Mouse (Mus musculus) heart, adult 2 months (tissue): ENCODE results near the gene Wdr70.

Experiments used
- CTCF ChIP-seq: fragments of 200-600 bp; IDR thresholded peaks from 2 replicates; pipeline ENCODE4 v1.8.1; 2022; ENCODE audit warnings: antibody characterized with exemption, mild to moderate bottlenecking, moderate library complexity
- POLR2A ChIP-seq: fragments of 200-500 bp; IDR thresholded peaks from 2 replicates; pipeline ENCODE4 v1.6.1; 2011; ENCODE audit warnings: mild to moderate bottlenecking, low read depth, low read length, control low read depth; ENCODE audit not compliant: insufficient read depth

DNA sequence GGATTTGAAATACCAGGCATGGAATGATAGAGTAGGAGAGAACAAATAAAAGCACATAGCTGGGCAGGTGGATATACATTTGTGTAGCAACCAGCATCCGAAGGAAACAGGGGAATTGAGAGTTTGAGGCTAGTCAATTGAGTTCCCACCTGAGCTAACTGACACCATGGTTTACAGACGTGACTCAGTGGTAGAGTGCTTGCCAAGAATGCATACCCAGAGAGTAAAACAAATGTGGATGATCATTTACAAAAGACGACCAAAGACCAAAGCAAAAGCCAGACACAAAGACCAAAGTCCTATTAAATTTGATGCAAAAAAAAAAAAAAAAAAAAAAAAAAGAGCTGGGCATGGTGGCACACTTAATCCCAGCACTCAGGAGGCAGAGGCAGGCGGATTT, 175.7 kb downstream of the Wdr70 start:
- TF ChIP-seq CTCF (no peak), POLR2A (no peak)
